Mouse (Mus musculus) adrenal gland, postnatal 14 days (tissue): ENCODE data around the gene Olfr92. TPM values are rescaled to one million over a fixed set of nuclear protein-coding genes. Genes with fewer than 3 reads are reported as not detected.
A peak's percentile ranks its signal among the peaks of the same experiment; 100 is the strongest.
"Not testable (repeated sequence)": the region's sequence is repeated elsewhere in the genome, so short reads cannot be mapped to it uniquely, and the experiment has no call there.

Source experiments
- DNase-seq: peaks from one replicate; pipeline ENCODE4 v3.0.0; 2021; ENCODE audit warnings: mixed read lengths
- long read RNA-seq, 2 experiments: library from polyadenylated mRNA; stranded (forward); transcript quantifications; one replicate each; pipeline ENCODE4 v2.0.0; 2021
- total RNA-seq: library from RNA; stranded (reverse); gene quantifications from 2 replicates; pipeline ENCODE4 v1.2.3, GENCODE M21; 2021

The Olfr92 gene
- not detected in 2 replicates for total RNA-seq
- long read RNA-seq, experiment 1 = 0 reads
- long read RNA-seq, experiment 2 = 0 reads

- DNase-seq = no peak
These were observed at the start of gene Olfr92 for GRCm38 (mm10) chr17:37119988-37120387. Gene Olfr92 (minus strand): TSS chr17:37120088.

GRCm38 (mm10) chr17:37161394-37161793, 41.5 kb upstream of the Olfr92 start, which contains the start of gene Olfr93:
Gene Olfr93 (minus strand): TSS chr17:37161494.
- DNase-seq = no peak

GRCm38 (mm10) chr17:37131366-37131765, 11.5 kb upstream of the Olfr92 start:
- DNase-seq = not testable (repeated sequence)

GRCm38 (mm10) chr17:37098178-37098577, 21.7 kb downstream of the Olfr92 start, which contains the start of gene Olfr91:
Gene Olfr91 (minus strand): TSS chr17:37098278.
- DNase-seq = no peak

- DNase-seq = no peak
These were observed 26.6 kb downstream of the Olfr92 start for GRCm38 (mm10) chr17:37093289-37093688.

- no peak for DNase-seq
These were observed 27.7 kb downstream of the Olfr92 start for GRCm38 (mm10) chr17:37092198-37092597.

GRCm38 (mm10) chr17:37088399-37088798, 31.5 kb downstream of the Olfr92 start, which contains the start of gene Olfr90:
Gene Olfr90 (minus strand): TSS chr17:37088499.
- no peak for DNase-seq

- DNase-seq = no peak
These were observed 34.3 kb downstream of the Olfr92 start for GRCm38 (mm10) chr17:37085545-37085944.

- DNase-seq = no peak
These were observed 35.3 kb downstream of the Olfr92 start for GRCm38 (mm10) chr17:37084632-37085031.

- peak; percentile 72 for DNase-seq
These were observed 36.6 kb downstream of the Olfr92 start for GRCm38 (mm10) chr17:37083327-37083726.

- no peak for DNase-seq
These were observed 38.2 kb downstream of the Olfr92 start for GRCm38 (mm10) chr17:37081659-37082058.

GRCm38 (mm10) chr17:37080119-37080518, 39.8 kb downstream of the Olfr92 start:
- DNase-seq = no peak

- no peak for DNase-seq
These were observed 40.9 kb downstream of the Olfr92 start for GRCm38 (mm10) chr17:37078990-37079389.

GRCm38 (mm10) chr17:37078193-37078592, 41.7 kb downstream of the Olfr92 start:
- DNase-seq = no peak

GRCm38 (mm10) chr17:37075766-37076165, 44.1 kb downstream of the Olfr92 start:
- DNase-seq = no peak

- DNase-seq = no peak
These were observed 44.7 kb downstream of the Olfr92 start for GRCm38 (mm10) chr17:37075181-37075580.

- DNase-seq = no peak
These were observed 47.1 kb downstream of the Olfr92 start for GRCm38 (mm10) chr17:37072730-37073276.

GRCm38 (mm10) chr17:37072080-37072729, 47.7 kb downstream of the Olfr92 start:
- DNase-seq = no peak

- DNase-seq = no peak
These were observed 49.8 kb downstream of the Olfr92 start for GRCm38 (mm10) chr17:37070121-37070520.

- DNase-seq = no peak
These were observed 52.0 kb downstream of the Olfr92 start for GRCm38 (mm10) chr17:37067861-37068260.

GRCm38 (mm10) chr17:37065993-37066392, 53.9 kb downstream of the Olfr92 start:
- DNase-seq = no peak

- no peak for DNase-seq
These were observed 56.0 kb downstream of the Olfr92 start for GRCm38 (mm10) chr17:37063686-37064495.

- no peak for DNase-seq
These were observed 56.8 kb downstream of the Olfr92 start for GRCm38 (mm10) chr17:37063063-37063462.
